Mouse (Mus musculus) midbrain, embryonic 12.5 days (tissue): Measurements from ENCODE around the gene Cxcl2. TPM values are rescaled to one million over a fixed set of nuclear protein-coding genes. Genes with fewer than 3 reads are reported as not detected.

Source experiments
- ATAC-seq: fragments of 200-750 bp; cut with Nextera tagmentation; 2 replicates; pipeline ENCODE4 v1.8.0; 2017; ENCODE audit warnings: low read depth, moderate TSS enrichment, moderate library complexity; ENCODE audit not compliant: low FRiP score
- H3K27ac ChIP-seq: fragments of 300-500 bp; sonication (generic); replicated peaks from 2 replicates; pipeline ENCODE4 v1.5.1; 2016; ENCODE audit warnings: mild to moderate bottlenecking
- H3K27me3 ChIP-seq: fragments of 300-500 bp; sonication (generic); 2 replicates; pipeline ENCODE4 v1.6.1; 2016; ENCODE audit warnings: mild to moderate bottlenecking
- H3K36me3 ChIP-seq: fragments of 300-500 bp; sonication (generic); 2 replicates; pipeline ENCODE4 v1.6.1; 2016
- H3K4me1 ChIP-seq: fragments of 300-500 bp; sonication (generic); 2 replicates; pipeline ENCODE4 v1.6.1; 2016
- H3K4me2 ChIP-seq: fragments of 300-500 bp; sonication (generic); replicated peaks from 2 replicates; pipeline ENCODE4 v1.6.1; 2016; ENCODE audit warnings: mild to moderate bottlenecking, moderate library complexity
- H3K4me3 ChIP-seq: fragments of 300-500 bp; sonication (generic); 2 replicates; pipeline ENCODE4 v1.5.1; 2016; ENCODE audit warnings: mild to moderate bottlenecking
- H3K9ac ChIP-seq: fragments of 300-500 bp; sonication (generic); replicated peaks from 2 replicates; pipeline ENCODE4 v1.6.1; 2016; ENCODE audit warnings: mild to moderate bottlenecking, moderate library complexity
- H3K9me3 ChIP-seq: fragments of 300-500 bp; sonication (generic); 2 replicates; pipeline ENCODE4 v1.6.1; 2016; ENCODE audit warnings: mild to moderate bottlenecking
- WGBS: fragments of 180-500 bp; shearing (Covaris S2); methylation state at CpG from one replicate; pipeline ENCODE4 v1.1.7; 2016; 5-methylcytosine and 5-hydroxymethylcytosine counted together
- polyA plus RNA-seq: library from polyadenylated mRNA; unstranded; fragments of >200 nt; fragmentation: Nextera tagmentation; extraction: Ambion mirVana; gene quantifications from 2 replicates; pipeline ENCODE4 v1.2.1, GENCODE M21; 2016

The Cxcl2 gene
- polyA plus RNA-seq, 1 experiment from 2014 or later: not detected

GRCm38 (mm10) chr5:90879307-90880014 lies 24.2 kb upstream of the Cxcl2 start:
- H3K4me2 ChIP-seq: no peak overlapping the region

GRCm38 (mm10) chr5:90880335-90880850 lies 23.3 kb upstream of the Cxcl2 start:
- Histone ChIP-seq H3K27ac (no peak overlapping the region), H3K27me3 (no peaks in the 10 kb centered on the region), H3K4me2 (no peak overlapping the region), H3K4me1 (no peaks in the 10 kb centered on the region), H3K9me3 (no peaks in the 10 kb centered on the region), H3K4me3 (no peak overlapping the region), H3K36me3 (no peaks in the 10 kb centered on the region), H3K9ac (no peak overlapping the region)
- WGBS: 79% methylated on average over 7 of the region's 7 CpGs
- ATAC-seq: no peak

More at GRCm38 (mm10) chr5:90879307-90880014, 24.2 kb upstream of the Cxcl2 start:
- no peak overlapping the region for H3K4me3 ChIP-seq
- H3K27ac ChIP-seq: no peak overlapping the region
- H3K4me1 ChIP-seq: no peaks in the 10 kb centered on the region
- no peaks in the 10 kb centered on the region for H3K9me3 ChIP-seq
- H3K27me3 ChIP-seq: no peaks in the 10 kb centered on the region
- H3K9ac ChIP-seq: no peak overlapping the region
- 88% methylated on average over 3 of the region's 3 CpGs for WGBS
- no peaks in the 10 kb centered on the region for H3K36me3 ChIP-seq
- ATAC-seq: no peak

GRCm38 (mm10) chr5:90881021-90881420 lies 22.6 kb upstream of the Cxcl2 start:
- Histone ChIP-seq H3K27me3 (no peaks in the 10 kb centered on the region), H3K9ac (no peak overlapping the region), H3K4me3 (no peak overlapping the region), H3K4me2 (no peak overlapping the region), H3K4me1 (no peaks in the 10 kb centered on the region), H3K9me3 (no peaks in the 10 kb centered on the region), H3K27ac (no peak overlapping the region), H3K36me3 (no peaks in the 10 kb centered on the region)
- ATAC-seq: no peak
- 95% methylated on average over 4 of the region's 4 CpGs for WGBS

- no peak for ATAC-seq
- Histone ChIP-seq H3K4me1 (no peaks in the 10 kb centered on the region), H3K27ac (no peak overlapping the region), H3K36me3 (no peaks in the 10 kb centered on the region), H3K27me3 (no peaks in the 10 kb centered on the region), H3K9me3 (no peaks in the 10 kb centered on the region), H3K4me2 (no peak overlapping the region), H3K9ac (no peak overlapping the region), H3K4me3 (no peak overlapping the region)
- WGBS: 97% methylated on average over 5 of the region's 5 CpGs
Observed at GRCm38 (mm10) chr5:90881682-90882081, 22.0 kb upstream of the Cxcl2 start.

GRCm38 (mm10) chr5:90882146-90882545 lies 21.5 kb upstream of the Cxcl2 start:
- Histone ChIP-seq H3K9me3 (no peaks in the 10 kb centered on the region), H3K4me1 (no peaks in the 10 kb centered on the region), H3K27me3 (no peaks in the 10 kb centered on the region), H3K4me2 (no peak overlapping the region), H3K9ac (no peak overlapping the region), H3K27ac (no peak overlapping the region), H3K4me3 (no peak overlapping the region), H3K36me3 (no peaks in the 10 kb centered on the region)
- WGBS: 86% methylated on average over 5 of the region's 5 CpGs
- ATAC-seq: no peak

- no peak overlapping the region for H3K9ac ChIP-seq
- no peaks in the 10 kb centered on the region for H3K36me3 ChIP-seq
- H3K4me2 ChIP-seq: no peak overlapping the region
- WGBS: 75% methylated on average over 2 of the region's 2 CpGs
- H3K4me3 ChIP-seq: no peak overlapping the region
- H3K9me3 ChIP-seq: no peaks in the 10 kb centered on the region
- no peak for ATAC-seq
- no peak overlapping the region for H3K27ac ChIP-seq
- no peaks in the 10 kb centered on the region for H3K27me3 ChIP-seq
- no peaks in the 10 kb centered on the region for H3K4me1 ChIP-seq
Observed at GRCm38 (mm10) chr5:90884628-90885242, 18.9 kb upstream of the Cxcl2 start.

GRCm38 (mm10) chr5:90888661-90889060 lies 15.0 kb upstream of the Cxcl2 start:
- H3K9me3 ChIP-seq: no peaks in the 10 kb centered on the region
- H3K36me3 ChIP-seq: no peaks in the 10 kb centered on the region
- H3K9ac ChIP-seq: no peak overlapping the region
- peaks cover 7% of the 10 kb centered on the region; the same call in 1 of the 2 replicates for H3K27me3 ChIP-seq
- peaks cover 8% of the 10 kb centered on the region; the same call in 1 of the 2 replicates for H3K4me1 ChIP-seq
- no peak for ATAC-seq
- WGBS: 84% methylated on average over 5 of the region's 5 CpGs
- H3K4me3 ChIP-seq: no peak overlapping the region
- no peak overlapping the region for H3K4me2 ChIP-seq
- H3K27ac ChIP-seq: no peak overlapping the region

GRCm38 (mm10) chr5:90890519-90891463 lies 12.9 kb upstream of the Cxcl2 start, which contains the start of gene Cxcl1:
Gene Cxcl1 (plus strand): TSS chr5:90891241.
- Histone ChIP-seq H3K4me3 (peak within 1 kb of the TSS; percentile 50), H3K4me1 (peaks cover 8% of the 10 kb centered on the region; the same call in 1 of the 2 replicates), H3K36me3 (no peaks in the 10 kb centered on the region), H3K27ac (no peak within 1 kb of the TSS), H3K9me3 (no peaks in the 10 kb centered on the region), H3K4me2 (peak within 1 kb of the TSS; percentile 90), H3K9ac (peak within 1 kb of the TSS; percentile 59), H3K27me3 (peaks cover 7% of the 10 kb centered on the region; the same call in 1 of the 2 replicates)
- WGBS: 9% methylated on average over 30 of the region's 30 CpGs
- peak; percentile 85 for ATAC-seq

GRCm38 (mm10) chr5:90891464-90891813 lies 12.2 kb upstream of the Cxcl2 start:
- H3K4me2 ChIP-seq: peak overlapping the region; percentile 90
- no peaks in the 10 kb centered on the region for H3K36me3 ChIP-seq
- H3K9me3 ChIP-seq: no peaks in the 10 kb centered on the region
- ATAC-seq: no peak; the same call in 1 of the 2 replicates
- H3K9ac ChIP-seq: peak overlapping the region; percentile 59
- H3K4me3 ChIP-seq: peak overlapping the region; percentile 50
- peaks cover 8% of the 10 kb centered on the region; the same call in 1 of the 2 replicates for H3K4me1 ChIP-seq
- 32% methylated on average over 10 of the region's 10 CpGs for WGBS
- peaks cover 7% of the 10 kb centered on the region; the same call in 1 of the 2 replicates for H3K27me3 ChIP-seq
- no peak overlapping the region for H3K27ac ChIP-seq

GRCm38 (mm10) chr5:90894231-90894630 lies 9.4 kb upstream of the Cxcl2 start:
- no peak for ATAC-seq
- WGBS: 76% methylated on average over 8 of the region's 8 CpGs
- no peak overlapping the region for H3K4me3 ChIP-seq

GRCm38 (mm10) chr5:90897429-90897828 lies 6.2 kb upstream of the Cxcl2 start:
- WGBS: 81% methylated on average over 3 of the region's 3 CpGs
- ATAC-seq: no peak

More at GRCm38 (mm10) chr5:90894231-90894630, 9.4 kb upstream of the Cxcl2 start:
- Histone ChIP-seq H3K4me2 (no peak overlapping the region), H3K36me3 (no peaks in the 10 kb centered on the region), H3K9me3 (no peaks in the 10 kb centered on the region), H3K4me1 (peaks cover 8% of the 10 kb centered on the region; the same call in 1 of the 2 replicates), H3K9ac (no peak overlapping the region), H3K27me3 (peaks cover 7% of the 10 kb centered on the region; the same call in 1 of the 2 replicates), H3K27ac (no peak overlapping the region)

More at GRCm38 (mm10) chr5:90897429-90897828, 6.2 kb upstream of the Cxcl2 start:
- H3K27ac ChIP-seq: no peak overlapping the region
- no peaks in the 10 kb centered on the region for H3K9me3 ChIP-seq
- no peaks in the 10 kb centered on the region for H3K4me1 ChIP-seq
- no peaks in the 10 kb centered on the region for H3K36me3 ChIP-seq
- no peak overlapping the region for H3K4me3 ChIP-seq
- no peaks in the 10 kb centered on the region for H3K27me3 ChIP-seq
- H3K9ac ChIP-seq: no peak overlapping the region
- no peak overlapping the region for H3K4me2 ChIP-seq
